Mouse (Mus musculus): Measurements from ENCODE around the gene Stk33.
"Not testable (repeated sequence)": the region's sequence is repeated elsewhere in the genome, so short reads cannot be mapped to it uniquely, and the experiment has no call there.

The Stk33 gene

GRCm38 (mm10) chr7:109438781-109439591 is at the start of gene Stk33:
Gene Stk33, minus strand, starts transcription at chr7:109439081.
- DNase-seq, result peak; percentile 31

- DNase-seq, result no peak
These were observed 45.3 kb upstream of the Stk33 start for GRCm38 (mm10) chr7:109484221-109484620.

- DNase-seq, result no peak
These were observed 41.9 kb upstream of the Stk33 start for GRCm38 (mm10) chr7:109480765-109481197.

GRCm38 (mm10) chr7:109477926-109478325 is 39.0 kb upstream of the Stk33 start:
- DNase-seq, result no peak

GRCm38 (mm10) chr7:109470700-109471099 is 31.8 kb upstream of the Stk33 start:
- DNase-seq, result no peak

- peak; percentile 32 for DNase-seq
These were observed 29.4 kb upstream of the Stk33 start for GRCm38 (mm10) chr7:109468262-109468701.

- no peak for DNase-seq
These were observed 28.7 kb upstream of the Stk33 start for GRCm38 (mm10) chr7:109467591-109467990.

GRCm38 (mm10) chr7:109460698-109461097 is 21.8 kb upstream of the Stk33 start:
- no peak for DNase-seq

GRCm38 (mm10) chr7:109456563-109456962 is 17.7 kb upstream of the Stk33 start:
- no peak for DNase-seq

GRCm38 (mm10) chr7:109455748-109456147 is 16.9 kb upstream of the Stk33 start:
- no peak for DNase-seq

- DNase-seq, result no peak
These were observed 16.0 kb upstream of the Stk33 start for GRCm38 (mm10) chr7:109454856-109455255.

- DNase-seq, result no peak
These were observed 9.2 kb upstream of the Stk33 start for GRCm38 (mm10) chr7:109448060-109448459.

GRCm38 (mm10) chr7:109445012-109445411 is 6.1 kb upstream of the Stk33 start:
- DNase-seq, result peak; percentile 45

GRCm38 (mm10) chr7:109442739-109443138 is 3.9 kb upstream of the Stk33 start:
- no peak for DNase-seq

- DNase-seq, result no peak
These were observed 1.9 kb upstream of the Stk33 start for GRCm38 (mm10) chr7:109440697-109441269.

- no peak for DNase-seq
These were observed 14.3 kb downstream of the Stk33 start for GRCm38 (mm10) chr7:109424422-109425159.

GRCm38 (mm10) chr7:109422803-109423202 is 16.1 kb downstream of the Stk33 start:
- DNase-seq, result no peak

GRCm38 (mm10) chr7:109405491-109405890 is 33.4 kb downstream of the Stk33 start:
- peak; percentile 7 for DNase-seq

- DNase-seq, result no peak
These were observed 39.6 kb downstream of the Stk33 start for GRCm38 (mm10) chr7:109399299-109399698.

- no peak for DNase-seq
These were observed 57.8 kb downstream of the Stk33 start for GRCm38 (mm10) chr7:109381131-109381530.

- not testable (repeated sequence) for DNase-seq
These were observed 65.3 kb downstream of the Stk33 start for GRCm38 (mm10) chr7:109373556-109373955.

- no peak for DNase-seq
These were observed 80.3 kb downstream of the Stk33 start for GRCm38 (mm10) chr7:109358435-109359187.

GRCm38 (mm10) chr7:109357877-109358276 is 81.0 kb downstream of the Stk33 start:
- DNase-seq, result no peak
